Mouse (Mus musculus) E14TG2a.4 (cell line): ENCODE results near the gene Ugt1a9.

Experiments
- CTCF ChIP-seq: conservative IDR thresholded peaks from 2 replicates; pipeline ENCODE4 v1.5.1; 2014; ENCODE audit warnings: low read length
- NANOG ChIP-seq: IDR thresholded peaks from 2 replicates; pipeline ENCODE4 v1.6.1; 2014; ENCODE audit warnings: borderline replicate concordance, low read length, mixed read lengths

GRCm38 (mm10) chr1:88137264-88137663 lies 66.7 kb downstream of the Ugt1a9 start:
- TF ChIP-seq CTCF (no peak), NANOG (no peak)
